Mouse (Mus musculus) large intestine, adult 2 months (tissue): ENCODE results near the gene Abhd17a. TPM values are rescaled to one million over a fixed set of nuclear protein-coding genes. Genes with fewer than 3 reads are reported as not detected.

Experiments
- DNase-seq: peaks from one replicate; pipeline ENCODE4 v3.0.0-alpha.2; 2012; ENCODE audit warnings: low read depth, low spot score
- WGBS: fragments of 180-500 bp; shearing (Covaris S2); methylation state at CpG from one replicate; pipeline ENCODE4 v1.1.7; 2018; 5-methylcytosine and 5-hydroxymethylcytosine counted together
- polyA plus RNA-seq: library from polyadenylated mRNA; depleted of rRNA; stranded (reverse); fragments of >200 nt; gene quantifications from 2 replicates; pipeline ENCODE4 v1.2.3, GENCODE M21; 2012

The Abhd17a gene
- polyA plus RNA-seq, 1 experiment, result 233 TPM

GRCm38 (mm10) chr10:80583047-80583446 lies 7.1 kb downstream of the Abhd17a start:
- no peak for DNase-seq
- WGBS, result 84% methylated on average over 5 of the region's 5 CpGs

DNA sequence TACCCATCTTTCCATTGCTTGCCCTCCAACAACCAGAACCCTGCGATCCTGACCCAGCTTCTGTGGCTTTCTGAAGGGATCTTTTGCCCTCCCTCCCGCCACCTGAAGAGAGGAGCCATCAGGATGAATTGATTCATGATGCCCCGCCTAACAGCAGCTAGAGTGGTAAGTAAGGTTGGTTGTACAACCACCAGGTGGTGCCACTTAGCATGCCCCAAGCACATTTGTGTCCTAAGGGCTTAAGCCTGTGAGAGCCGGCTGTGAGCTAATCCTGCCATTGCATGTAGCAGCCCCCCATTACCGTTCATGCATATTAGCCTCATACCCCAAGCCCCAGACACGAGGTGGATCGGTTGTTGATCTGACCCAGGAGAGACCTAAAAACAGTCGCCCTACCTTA lies 11.2 kb downstream of the Abhd17a start:
- DNase-seq, result no peak
- WGBS, result 9% methylated on average over 8 of the region's 8 CpGs

DNA sequence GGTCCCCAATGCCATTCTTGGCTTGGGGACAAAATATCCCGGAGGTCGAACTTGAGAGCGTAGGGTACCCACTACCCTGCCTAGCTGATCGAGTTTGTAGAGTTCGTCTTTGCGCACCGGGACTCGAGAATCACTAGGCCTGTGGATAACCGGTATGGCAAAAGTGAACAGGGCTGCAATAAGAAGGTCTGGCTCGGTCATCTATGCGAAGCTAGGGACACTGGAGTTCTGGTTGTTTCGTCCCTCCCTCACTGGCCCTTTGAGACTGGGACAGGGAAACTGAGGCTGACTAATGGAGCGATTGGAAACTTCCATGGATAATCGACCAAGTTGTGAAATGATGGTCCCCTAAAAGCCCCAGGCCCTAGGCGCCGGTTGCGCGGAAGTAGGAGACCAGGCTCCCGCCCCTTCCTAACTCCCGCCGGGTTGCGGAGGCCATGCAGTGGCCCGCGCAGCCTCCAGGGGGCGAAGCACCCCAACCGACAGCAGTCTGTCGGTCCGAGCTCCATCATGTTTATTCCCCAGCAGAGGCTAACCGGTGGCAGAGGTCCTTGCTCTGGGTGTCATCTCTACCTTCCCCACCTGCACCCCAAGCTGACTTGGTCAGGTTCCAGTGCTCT lies 11.9 kb downstream of the Abhd17a start:
- DNase-seq, result no peak
- WGBS, result 1% methylated on average over 29 of the region's 29 CpGs

DNA sequence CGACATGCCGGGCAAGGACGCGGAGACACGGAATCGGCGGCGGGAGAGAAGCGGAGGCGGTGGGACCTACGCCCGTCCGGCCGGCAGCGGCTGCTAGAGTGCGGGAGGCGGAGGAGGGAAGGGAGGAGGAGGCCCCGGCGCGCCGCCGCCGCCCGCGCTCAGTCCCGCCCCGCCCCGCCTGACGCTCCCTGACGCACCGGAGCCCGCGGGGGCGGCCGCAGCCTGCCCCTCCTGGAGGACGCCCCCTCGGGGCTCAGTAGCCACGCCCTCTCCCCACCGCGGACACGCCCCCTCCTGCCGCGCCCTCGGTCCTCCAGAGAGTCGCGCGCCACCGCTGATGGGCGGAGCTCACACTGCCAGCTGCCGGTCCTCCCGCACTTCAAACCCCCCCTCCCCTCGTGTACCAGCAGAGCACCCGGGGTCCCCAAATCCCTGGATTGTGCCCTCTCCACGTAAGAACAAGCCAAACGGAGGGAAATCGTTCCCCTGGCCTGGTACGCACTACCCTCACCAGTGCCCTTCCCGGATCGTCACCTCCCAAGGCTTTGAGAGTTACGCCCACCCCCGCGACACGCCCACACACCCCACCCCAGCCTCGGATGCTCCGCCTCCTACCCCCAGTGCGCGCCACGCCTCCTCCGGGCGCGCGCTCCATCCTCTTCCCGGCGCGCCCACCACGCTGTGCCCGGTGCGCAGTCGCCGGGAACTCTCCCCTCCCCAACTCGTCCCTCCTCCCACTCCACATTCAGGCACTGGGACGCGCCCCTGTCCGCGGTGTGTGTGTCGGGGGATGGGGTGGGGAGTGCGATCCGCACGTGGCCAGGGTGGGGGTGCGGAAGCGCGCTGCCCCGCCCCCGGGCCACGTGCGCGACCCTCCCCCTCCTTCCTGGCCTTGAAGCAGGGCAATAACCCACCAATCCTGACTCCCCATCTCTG lies 12.7 kb downstream of the Abhd17a start, which contains the start of gene Klf16:
Gene Klf16, minus strand, starts transcription at position 127 of the 936 bp plus-strand sequence.
- WGBS, result 2% methylated on average over 79 of the region's 97 CpGs
- DNase-seq, result no peak

- DNase-seq, result no peak
- under 1% methylated on average over 96 of the region's 96 CpGs for WGBS
Observed at GRCm38 (mm10) chr10:80576351-80577194, 13.6 kb downstream of the Abhd17a start.

GRCm38 (mm10) chr10:80575925-80576324 lies 14.2 kb downstream of the Abhd17a start:
- DNase-seq, result no peak
- WGBS, result 8% methylated on average over 17 of the region's 17 CpGs

GRCm38 (mm10) chr10:80574896-80575295 lies 15.2 kb downstream of the Abhd17a start:
- WGBS, result 74% methylated on average over 3 of the region's 3 CpGs
- DNase-seq, result no peak

DNA sequence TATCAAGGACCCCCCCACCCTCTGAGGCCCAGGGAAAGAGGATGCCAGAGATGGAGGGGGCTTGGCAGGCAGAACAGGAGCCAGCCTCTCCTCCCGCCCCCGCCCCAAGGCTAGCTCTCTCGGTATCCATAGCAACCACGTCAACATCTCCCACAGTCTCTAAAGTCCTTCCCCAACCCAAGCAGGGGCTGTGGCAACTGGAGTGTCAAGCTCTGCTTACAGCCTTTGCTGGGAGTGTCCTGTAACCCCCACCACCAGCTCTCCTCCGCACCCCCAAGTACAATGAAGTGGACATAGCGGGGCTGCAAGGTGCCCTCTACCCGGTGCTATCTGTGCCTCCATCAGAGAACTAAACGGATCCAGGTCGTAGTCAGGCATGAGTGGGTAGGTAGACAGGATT lies 16.2 kb downstream of the Abhd17a start:
- DNase-seq, result no peak
- 77% methylated on average over 9 of the region's 9 CpGs for WGBS

DNA sequence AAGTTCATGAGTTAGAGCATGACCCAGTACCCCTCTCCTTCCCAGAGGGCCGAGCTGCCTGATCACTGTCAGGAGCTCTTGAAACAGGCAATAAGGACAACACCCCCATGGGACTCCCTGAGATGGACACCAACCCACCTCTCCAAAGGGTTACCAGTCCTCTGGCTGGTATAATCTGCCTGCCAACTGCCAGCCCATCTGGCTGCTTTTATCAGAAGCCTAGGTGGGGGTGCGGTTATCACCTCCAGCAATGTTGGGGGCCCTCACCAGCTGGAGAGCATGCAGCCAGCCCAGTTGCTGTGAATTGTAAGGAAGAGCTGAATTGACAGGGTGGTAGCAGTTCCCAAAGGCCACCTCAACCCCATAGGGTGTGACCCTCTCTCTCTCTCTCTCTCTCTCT lies 17.7 kb downstream of the Abhd17a start:
- 95% methylated on average over 2 of the region's 2 CpGs for WGBS
- DNase-seq, result no peak

DNA sequence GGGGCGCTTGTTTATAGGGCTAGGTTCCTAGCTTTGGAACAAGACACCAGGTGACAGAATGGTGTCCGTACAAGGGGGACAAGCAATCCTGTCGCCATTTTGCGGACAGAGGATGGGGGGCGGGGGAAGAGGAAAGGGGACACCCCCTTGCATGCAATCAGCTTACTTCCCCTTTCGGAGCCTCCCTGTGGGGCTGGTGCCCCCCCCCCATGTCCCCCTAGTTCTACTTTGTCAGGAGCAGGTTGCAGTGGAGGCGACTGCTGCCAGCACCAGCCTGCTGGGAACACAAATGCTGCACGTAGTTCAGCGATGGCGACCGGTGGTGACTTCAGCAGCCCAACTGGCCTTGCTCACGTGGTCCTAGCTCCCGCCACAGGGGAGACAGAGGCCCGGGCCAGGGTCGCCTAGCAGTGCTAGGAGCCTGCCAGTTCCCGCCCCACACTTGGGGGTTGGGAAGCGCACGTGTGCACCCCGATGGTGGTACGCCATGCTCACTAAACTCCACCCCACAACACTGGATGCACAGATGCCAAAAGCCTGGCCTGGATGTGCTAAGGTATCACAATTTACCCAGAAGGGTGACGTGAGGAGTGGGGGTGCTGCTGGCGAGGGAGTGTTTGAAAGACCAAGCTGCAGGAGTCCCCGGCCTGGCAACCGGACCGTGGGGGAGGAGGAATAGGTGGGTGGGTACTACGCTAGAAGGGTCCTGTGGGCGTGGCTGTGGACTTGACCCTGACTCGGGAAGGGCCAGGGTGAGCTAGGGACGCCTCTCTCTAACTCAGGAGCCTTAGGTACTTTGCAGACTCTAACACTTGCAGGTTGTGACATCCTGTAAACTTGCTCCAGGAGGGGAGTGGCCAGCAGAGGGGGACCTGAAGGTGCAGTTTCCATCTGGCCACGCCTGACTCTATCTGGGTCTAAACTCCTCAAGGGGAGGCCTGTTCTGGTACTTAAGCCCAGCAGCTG lies 19.0 kb downstream of the Abhd17a start:
- 51% methylated on average over 30 of the region's 30 CpGs for WGBS
- no peak for DNase-seq

GRCm38 (mm10) chr10:80570419-80570818 lies 19.7 kb downstream of the Abhd17a start:
- WGBS, result 82% methylated on average over 10 of the region's 10 CpGs
- no peak for DNase-seq

DNA sequence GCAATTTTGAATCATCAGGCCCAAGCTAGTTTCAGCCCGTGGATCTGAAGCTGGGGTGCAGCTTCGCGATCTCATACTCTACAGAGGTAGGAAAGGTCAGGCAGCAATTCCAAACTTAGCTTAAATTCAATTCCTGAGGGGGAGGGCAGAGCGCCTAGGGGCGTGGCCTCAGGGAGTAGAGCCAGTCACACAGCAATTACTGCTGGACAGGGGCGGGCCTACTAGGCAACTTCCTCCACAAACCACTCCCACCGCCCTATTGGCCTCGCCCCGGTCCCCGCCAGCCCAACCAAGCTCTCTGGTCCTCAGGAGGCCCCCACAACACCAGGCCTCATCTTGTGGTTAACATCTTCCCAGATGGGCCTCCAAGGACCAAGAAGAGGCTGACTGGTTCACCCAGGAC lies 20.5 kb downstream of the Abhd17a start:
- 11% methylated on average over 10 of the region's 10 CpGs for WGBS
- no peak for DNase-seq

DNA sequence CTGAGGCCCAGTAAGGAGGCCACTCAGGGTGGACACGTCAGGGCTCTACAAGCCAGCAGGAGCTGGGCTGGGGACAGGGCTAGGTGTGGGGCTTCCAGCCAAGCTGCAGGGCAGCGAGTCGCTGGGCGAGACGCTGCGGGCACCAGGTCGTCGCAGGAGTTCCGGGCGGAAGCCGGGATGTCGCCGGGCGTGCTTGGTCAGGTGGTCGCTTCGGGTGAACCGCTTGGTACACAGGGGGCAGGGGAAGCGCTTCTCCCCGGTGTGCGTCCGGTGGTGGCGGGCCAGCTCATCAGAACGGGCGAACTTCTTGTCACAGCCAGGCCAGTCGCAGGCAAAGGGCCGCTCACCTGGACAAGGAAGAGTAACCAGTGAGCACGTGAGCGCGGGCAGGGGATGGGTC lies 21.3 kb downstream of the Abhd17a start:
- DNase-seq, result no peak
- WGBS, result 96% methylated on average over 29 of the region's 29 CpGs

- no peak for DNase-seq
- 40% methylated on average over 17 of the region's 17 CpGs for WGBS
Observed at GRCm38 (mm10) chr10:80566375-80567092, 23.6 kb downstream of the Abhd17a start.

GRCm38 (mm10) chr10:80561116-80561944 lies 28.8 kb downstream of the Abhd17a start, which contains the start of gene Rexo1:
Gene Rexo1, minus strand, starts transcription at chr10:80561560.
- peak; percentile 89 for DNase-seq
- WGBS, result 1% methylated on average over 72 of the region's 72 CpGs

- WGBS, result under 1% methylated on average over 13 of the region's 13 CpGs
- no peak for DNase-seq
Observed at GRCm38 (mm10) chr10:80560621-80561020, 29.5 kb downstream of the Abhd17a start.

DNA sequence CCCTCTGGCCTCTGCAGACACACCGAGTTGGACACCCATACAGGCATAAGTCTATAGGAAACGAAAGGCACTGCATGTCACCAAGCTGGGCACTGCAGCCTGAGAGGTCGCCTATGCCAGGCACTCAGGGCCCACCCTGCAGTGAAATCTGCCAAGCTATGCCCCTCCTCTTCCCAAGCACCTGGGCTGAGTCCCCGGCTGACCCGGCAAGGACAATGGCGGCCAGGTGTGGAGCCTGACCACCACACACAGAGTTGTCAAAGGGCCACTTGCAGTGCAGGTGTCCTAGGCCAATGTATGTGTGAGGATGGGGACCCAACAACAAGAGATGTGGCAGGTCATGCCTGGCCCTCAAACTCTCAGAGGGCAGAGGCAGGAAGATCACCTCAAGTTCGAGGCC lies 30.7 kb downstream of the Abhd17a start:
- 72% methylated on average over 7 of the region's 7 CpGs for WGBS
- no peak for DNase-seq
